Mouse (Mus musculus): ENCODE results near the gene Pcbp3. TPM values are rescaled to one million over a fixed set of nuclear protein-coding genes. Genes with fewer than 3 reads are reported as not detected.

The Pcbp3 gene
- polyA plus RNA-seq, 1 experiment = 235 TPM

- Histone ChIP-seq H3K4me3 (ENCODE audit: control insufficient read depth, low read depth, low read length) (no peak overlapping the region), H3K27ac (ENCODE audit: control insufficient read depth, insufficient read depth, low read depth, low read length) (no peak overlapping the region), H3K27me3 (ENCODE audit: control insufficient read depth, insufficient read depth, low read length) (no peaks in the 10 kb centered on the region), H3K4me1 (ENCODE audit: control insufficient read depth, insufficient read depth, low read length) (no peaks in the 10 kb centered on the region), H3K36me3 (ENCODE audit: control insufficient read depth, insufficient read depth, low read length) (no peaks in the 10 kb centered on the region)
- TF ChIP-seq CTCF (IDR thresholded peaks at IDR 0.05; ENCODE audit: control insufficient read depth, insufficient read depth, insufficient replicate concordance, low read depth, low read length) (no peak), POLR2A (IDR thresholded peaks at IDR 0.05; ENCODE audit: control insufficient read depth, low read depth, low read length) (no peak)
Observed at GRCm38 (mm10) chr10:76818337-76818736, 143.3 kb downstream of the Pcbp3 start.

DNA sequence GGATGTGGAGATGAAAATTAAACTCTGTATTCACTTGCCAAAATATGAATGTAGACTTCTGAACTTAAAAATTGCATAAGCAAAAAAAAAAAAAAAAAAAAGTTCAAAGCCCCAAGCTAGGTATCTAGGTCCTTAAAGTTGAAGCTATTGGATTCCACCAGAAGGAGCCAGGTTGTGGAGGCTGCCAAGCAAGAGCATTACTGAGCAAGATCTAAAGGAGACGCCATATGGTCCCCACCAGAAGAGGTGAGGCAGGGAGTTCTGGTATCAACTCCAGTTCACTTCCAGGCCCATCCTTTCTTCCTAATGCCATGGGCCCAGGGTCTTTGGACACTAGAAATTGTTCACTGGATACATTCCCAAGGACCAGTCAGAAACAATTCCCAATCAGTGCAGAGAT is 144.8 kb downstream of the Pcbp3 start:
- TF ChIP-seq POLR2A (IDR thresholded peaks at IDR 0.05; ENCODE audit: control insufficient read depth, low read depth, low read length) (no peak), CTCF (IDR thresholded peaks at IDR 0.05; ENCODE audit: control insufficient read depth, insufficient read depth, insufficient replicate concordance, low read depth, low read length) (no peak)
- H3K4me3 ChIP-seq (ENCODE audit: control insufficient read depth, low read depth, low read length) = no peak overlapping the region
- no peaks in the 10 kb centered on the region for H3K27me3 ChIP-seq (ENCODE audit: control insufficient read depth, insufficient read depth, low read length)
- no peaks in the 10 kb centered on the region for H3K36me3 ChIP-seq (ENCODE audit: control insufficient read depth, insufficient read depth, low read length)
- no peak overlapping the region for H3K27ac ChIP-seq (ENCODE audit: control insufficient read depth, insufficient read depth, low read depth, low read length)
- no peaks in the 10 kb centered on the region for H3K4me1 ChIP-seq (ENCODE audit: control insufficient read depth, insufficient read depth, low read length)

- no peak overlapping the region for H3K4me3 ChIP-seq (ENCODE audit: control insufficient read depth, low read depth, low read length)
- no peaks in the 10 kb centered on the region for H3K4me1 ChIP-seq (ENCODE audit: control insufficient read depth, insufficient read depth, low read length)
- H3K36me3 ChIP-seq (ENCODE audit: control insufficient read depth, insufficient read depth, low read length) = no peaks in the 10 kb centered on the region
- H3K27ac ChIP-seq (ENCODE audit: control insufficient read depth, insufficient read depth, low read depth, low read length) = no peak overlapping the region
- TF ChIP-seq CTCF (IDR thresholded peaks at IDR 0.05; ENCODE audit: control insufficient read depth, insufficient read depth, insufficient replicate concordance, low read depth, low read length) (no peak), POLR2A (IDR thresholded peaks at IDR 0.05; ENCODE audit: control insufficient read depth, low read depth, low read length) (no peak)
- H3K27me3 ChIP-seq (ENCODE audit: control insufficient read depth, insufficient read depth, low read length) = no peaks in the 10 kb centered on the region
Observed at GRCm38 (mm10) chr10:76816436-76816835, 145.3 kb downstream of the Pcbp3 start.

- Histone ChIP-seq H3K27ac (ENCODE audit: control insufficient read depth, insufficient read depth, low read depth, low read length) (no peak overlapping the region), H3K4me1 (ENCODE audit: control insufficient read depth, insufficient read depth, low read length) (no peaks in the 10 kb centered on the region), H3K36me3 (ENCODE audit: control insufficient read depth, insufficient read depth, low read length) (no peaks in the 10 kb centered on the region), H3K27me3 (ENCODE audit: control insufficient read depth, insufficient read depth, low read length) (no peaks in the 10 kb centered on the region), H3K4me3 (ENCODE audit: control insufficient read depth, low read depth, low read length) (no peak overlapping the region)
- TF ChIP-seq POLR2A (IDR thresholded peaks at IDR 0.05; ENCODE audit: control insufficient read depth, low read depth, low read length) (no peak), CTCF (IDR thresholded peaks at IDR 0.05; ENCODE audit: control insufficient read depth, insufficient read depth, insufficient replicate concordance, low read depth, low read length) (no peak)
Observed at GRCm38 (mm10) chr10:76815481-76815880, 146.2 kb downstream of the Pcbp3 start.

DNA sequence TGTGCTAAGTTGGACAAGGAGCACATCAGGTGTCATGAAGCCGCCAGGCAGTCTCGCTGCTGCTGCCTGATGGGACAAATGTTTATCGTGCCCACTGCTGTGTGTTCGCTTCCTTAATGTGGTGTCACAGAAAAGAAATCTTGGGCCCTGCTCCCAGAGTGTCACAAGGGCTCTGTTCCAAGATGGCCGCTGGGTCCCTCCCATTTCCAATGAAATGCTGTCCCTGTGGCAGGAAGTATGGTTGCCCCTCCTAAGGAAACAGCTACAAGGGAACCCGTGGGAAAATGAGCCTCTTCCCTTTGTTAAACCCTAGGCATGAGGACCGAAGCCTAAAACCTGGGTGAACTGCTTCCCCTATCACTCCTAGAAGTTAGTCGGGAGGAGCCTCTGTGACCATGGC is 146.9 kb downstream of the Pcbp3 start:
- no peaks in the 10 kb centered on the region for H3K27me3 ChIP-seq (ENCODE audit: control insufficient read depth, insufficient read depth, low read length)
- no peak overlapping the region for H3K4me3 ChIP-seq (ENCODE audit: control insufficient read depth, low read depth, low read length)
- H3K36me3 ChIP-seq (ENCODE audit: control insufficient read depth, insufficient read depth, low read length) = no peaks in the 10 kb centered on the region
- no peaks in the 10 kb centered on the region for H3K4me1 ChIP-seq (ENCODE audit: control insufficient read depth, insufficient read depth, low read length)
- H3K27ac ChIP-seq (ENCODE audit: control insufficient read depth, insufficient read depth, low read depth, low read length) = no peak overlapping the region
- TF ChIP-seq CTCF (IDR thresholded peaks at IDR 0.05; ENCODE audit: control insufficient read depth, insufficient read depth, insufficient replicate concordance, low read depth, low read length) (no peak), POLR2A (IDR thresholded peaks at IDR 0.05; ENCODE audit: control insufficient read depth, low read depth, low read length) (no peak)

GRCm38 (mm10) chr10:76809916-76810660 is 151.6 kb downstream of the Pcbp3 start:
- Histone ChIP-seq H3K27ac (ENCODE audit: control insufficient read depth, insufficient read depth, low read depth, low read length) (no peak overlapping the region), H3K4me1 (ENCODE audit: control insufficient read depth, insufficient read depth, low read length) (peaks cover 2% of the 10 kb centered on the region; the same call in 1 of the 2 replicates)
- no peak for TF ChIP-seq CTCF (IDR thresholded peaks at IDR 0.05; ENCODE audit: control insufficient read depth, insufficient read depth, insufficient replicate concordance, low read depth, low read length)
- no peak for TF ChIP-seq POLR2A (IDR thresholded peaks at IDR 0.05; ENCODE audit: control insufficient read depth, low read depth, low read length)

GRCm38 (mm10) chr10:76809439-76809838 is 152.2 kb downstream of the Pcbp3 start:
- no peak overlapping the region for H3K27ac ChIP-seq (ENCODE audit: control insufficient read depth, insufficient read depth, low read depth, low read length)
- H3K4me3 ChIP-seq (ENCODE audit: control insufficient read depth, low read depth, low read length) = no peak overlapping the region

More at GRCm38 (mm10) chr10:76809916-76810660, 151.6 kb downstream of the Pcbp3 start:
- Histone ChIP-seq H3K4me3 (ENCODE audit: control insufficient read depth, low read depth, low read length) (no peak overlapping the region), H3K27me3 (ENCODE audit: control insufficient read depth, insufficient read depth, low read length) (no peaks in the 10 kb centered on the region), H3K36me3 (ENCODE audit: control insufficient read depth, insufficient read depth, low read length) (no peaks in the 10 kb centered on the region)

More at GRCm38 (mm10) chr10:76809439-76809838, 152.2 kb downstream of the Pcbp3 start:
- TF ChIP-seq CTCF (IDR thresholded peaks at IDR 0.05; ENCODE audit: control insufficient read depth, insufficient read depth, insufficient replicate concordance, low read depth, low read length) (no peak), POLR2A (IDR thresholded peaks at IDR 0.05; ENCODE audit: control insufficient read depth, low read depth, low read length) (no peak)
- no peaks in the 10 kb centered on the region for H3K27me3 ChIP-seq (ENCODE audit: control insufficient read depth, insufficient read depth, low read length)
- H3K4me1 ChIP-seq (ENCODE audit: control insufficient read depth, insufficient read depth, low read length) = peaks cover 2% of the 10 kb centered on the region; the same call in 1 of the 2 replicates
- no peaks in the 10 kb centered on the region for H3K36me3 ChIP-seq (ENCODE audit: control insufficient read depth, insufficient read depth, low read length)
